Mouse (Mus musculus): ENCODE data around the gene Capn12. TPM values are rescaled to one million over a fixed set of nuclear protein-coding genes. Genes with fewer than 3 reads are reported as not detected.
"Not testable (repeated sequence)": the region's sequence is repeated elsewhere in the genome, so short reads cannot be mapped to it uniquely, and the experiment has no call there.

Capn12 gene
- polyA plus RNA-seq, 1 experiment from 2014 or later, result 0.33 TPM

GRCm38 (mm10) chr7:28870901-28871664 is 10.1 kb upstream of the Capn12 start:
- Histone ChIP-seq H3K36me3 (ENCODE audit: control insufficient read depth, insufficient read depth, low read length) (no peaks in the 10 kb centered on the region), H3K27me3 (ENCODE audit: control insufficient read depth, insufficient read depth, low read length) (no peaks in the 10 kb centered on the region), H3K4me3 (replicated peaks; ENCODE audit: low read depth, low read length) (no peak overlapping the region), H3K9me3 (ENCODE audit: control insufficient read depth, low read length) (no peaks in the 10 kb centered on the region), H3K4me1 (ENCODE audit: control insufficient read depth, insufficient read depth, low read length) (no peaks in the 10 kb centered on the region), H3K27ac (replicated peaks; ENCODE audit: low read depth, low read length) (no peak overlapping the region), H3K9ac (replicated peaks; ENCODE audit: low read length) (no peak overlapping the region), H3K4me2 (ENCODE audit: low read length) (no peak overlapping the region)
- ATAC-seq (ENCODE audit: low FRiP score, low TSS enrichment), result no peak
- WGBS, result 91% methylated on average over 24 of the region's 24 CpGs
- DNase-seq, result no peak

GRCm38 (mm10) chr7:28874565-28874964 is 6.7 kb upstream of the Capn12 start:
- Histone ChIP-seq H3K9me3 (ENCODE audit: control insufficient read depth, low read length) (no peaks in the 10 kb centered on the region), H3K9ac (replicated peaks; ENCODE audit: low read length) (no peak overlapping the region), H3K4me1 (ENCODE audit: control insufficient read depth, insufficient read depth, low read length) (no peaks in the 10 kb centered on the region), H3K27me3 (ENCODE audit: control insufficient read depth, insufficient read depth, low read length) (no peaks in the 10 kb centered on the region), H3K4me2 (ENCODE audit: low read length) (no peak overlapping the region), H3K4me3 (replicated peaks; ENCODE audit: low read depth, low read length) (no peak overlapping the region), H3K27ac (replicated peaks; ENCODE audit: low read depth, low read length) (no peak overlapping the region), H3K36me3 (ENCODE audit: control insufficient read depth, insufficient read depth, low read length) (no peaks in the 10 kb centered on the region)
- DNase-seq (no peak), ATAC-seq (ENCODE audit: low FRiP score, low TSS enrichment) (no peak)
- WGBS, result 75% methylated on average over 2 of the region's 2 CpGs

GRCm38 (mm10) chr7:28876099-28876498 is 5.1 kb upstream of the Capn12 start:
- DNase-seq (no peak), ATAC-seq (ENCODE audit: low FRiP score, low TSS enrichment) (no peak)
- no peak overlapping the region for H3K4me3 ChIP-seq (replicated peaks; ENCODE audit: low read depth, low read length)
- H3K9ac ChIP-seq (replicated peaks; ENCODE audit: low read length), result no peak overlapping the region
- no peaks in the 10 kb centered on the region for H3K27me3 ChIP-seq (ENCODE audit: control insufficient read depth, insufficient read depth, low read length)
- no peaks in the 10 kb centered on the region for H3K36me3 ChIP-seq (ENCODE audit: control insufficient read depth, insufficient read depth, low read length)
- no peak overlapping the region for H3K4me2 ChIP-seq (ENCODE audit: low read length)
- 77% methylated on average over 4 of the region's 4 CpGs for WGBS
- H3K9me3 ChIP-seq (ENCODE audit: control insufficient read depth, low read length), result no peaks in the 10 kb centered on the region
- H3K27ac ChIP-seq (replicated peaks; ENCODE audit: low read depth, low read length), result no peak overlapping the region
- H3K4me1 ChIP-seq (ENCODE audit: control insufficient read depth, insufficient read depth, low read length), result no peaks in the 10 kb centered on the region

GRCm38 (mm10) chr7:28877155-28877554 is 4.1 kb upstream of the Capn12 start:
- Histone ChIP-seq H3K36me3 (ENCODE audit: control insufficient read depth, insufficient read depth, low read length) (no peaks in the 10 kb centered on the region), H3K4me2 (ENCODE audit: low read length) (no peak overlapping the region), H3K9me3 (ENCODE audit: control insufficient read depth, low read length) (no peaks in the 10 kb centered on the region), H3K27me3 (ENCODE audit: control insufficient read depth, insufficient read depth, low read length) (no peaks in the 10 kb centered on the region), H3K27ac (replicated peaks; ENCODE audit: low read depth, low read length) (no peak overlapping the region), H3K4me1 (ENCODE audit: control insufficient read depth, insufficient read depth, low read length) (no peaks in the 10 kb centered on the region), H3K9ac (replicated peaks; ENCODE audit: low read length) (no peak overlapping the region), H3K4me3 (replicated peaks; ENCODE audit: low read depth, low read length) (no peak overlapping the region)
- DNase-seq, result no peak
- ATAC-seq (ENCODE audit: low FRiP score, low TSS enrichment), result no peak
- 91% methylated on average over 7 of the region's 7 CpGs for WGBS

- 78% methylated on average over 4 of the region's 4 CpGs for WGBS
- DNase-seq, result no peak
- no peak overlapping the region for H3K4me3 ChIP-seq (replicated peaks; ENCODE audit: low read depth, low read length)
- H3K36me3 ChIP-seq (ENCODE audit: control insufficient read depth, insufficient read depth, low read length), result no peaks in the 10 kb centered on the region
- no peaks in the 10 kb centered on the region for H3K9me3 ChIP-seq (ENCODE audit: control insufficient read depth, low read length)
- H3K9ac ChIP-seq (replicated peaks; ENCODE audit: low read length), result no peak overlapping the region
- H3K4me1 ChIP-seq (ENCODE audit: control insufficient read depth, insufficient read depth, low read length), result no peaks in the 10 kb centered on the region
- H3K27me3 ChIP-seq (ENCODE audit: control insufficient read depth, insufficient read depth, low read length), result no peaks in the 10 kb centered on the region
- H3K27ac ChIP-seq (replicated peaks; ENCODE audit: low read depth, low read length), result no peak overlapping the region
- H3K4me2 ChIP-seq (ENCODE audit: low read length), result no peak overlapping the region
- ATAC-seq (ENCODE audit: low FRiP score, low TSS enrichment), result no peak
Measured at GRCm38 (mm10) chr7:28877856-28878255, 3.4 kb upstream of the Capn12 start.

GRCm38 (mm10) chr7:28879606-28880005 is 1.6 kb upstream of the Capn12 start:
- no peak for ATAC-seq (ENCODE audit: low FRiP score, low TSS enrichment)
- Histone ChIP-seq H3K27me3 (ENCODE audit: control insufficient read depth, insufficient read depth, low read length) (no peaks in the 10 kb centered on the region), H3K27ac (replicated peaks; ENCODE audit: low read depth, low read length) (no peak overlapping the region), H3K4me3 (replicated peaks; ENCODE audit: low read depth, low read length) (no peak overlapping the region), H3K9me3 (ENCODE audit: control insufficient read depth, low read length) (no peaks in the 10 kb centered on the region), H3K36me3 (ENCODE audit: control insufficient read depth, insufficient read depth, low read length) (no peaks in the 10 kb centered on the region), H3K9ac (replicated peaks; ENCODE audit: low read length) (no peak overlapping the region), H3K4me1 (ENCODE audit: control insufficient read depth, insufficient read depth, low read length) (no peaks in the 10 kb centered on the region), H3K4me2 (ENCODE audit: low read length) (no peak overlapping the region)
- 78% methylated on average over 7 of the region's 7 CpGs for WGBS
- DNase-seq, result no peak

GRCm38 (mm10) chr7:28880554-28880953 is 668 bp upstream of the Capn12 start:
- Histone ChIP-seq H3K9me3 (ENCODE audit: control insufficient read depth, low read length) (no peaks in the 10 kb centered on the region), H3K4me3 (replicated peaks; ENCODE audit: low read depth, low read length) (no peak overlapping the region), H3K36me3 (ENCODE audit: control insufficient read depth, insufficient read depth, low read length) (no peaks in the 10 kb centered on the region), H3K27ac (replicated peaks; ENCODE audit: low read depth, low read length) (no peak overlapping the region), H3K4me2 (ENCODE audit: low read length) (no peak overlapping the region), H3K4me1 (ENCODE audit: control insufficient read depth, insufficient read depth, low read length) (no peaks in the 10 kb centered on the region), H3K9ac (replicated peaks; ENCODE audit: low read length) (no peak overlapping the region), H3K27me3 (ENCODE audit: control insufficient read depth, insufficient read depth, low read length) (no peaks in the 10 kb centered on the region)
- ATAC-seq (ENCODE audit: low FRiP score, low TSS enrichment) (no peak), DNase-seq (peak; percentile 39)
- WGBS, result 66% methylated on average over 10 of the region's 10 CpGs

GRCm38 (mm10) chr7:28883039-28883438 is 1.8 kb downstream of the Capn12 start:
- H3K27me3 ChIP-seq (ENCODE audit: control insufficient read depth, insufficient read depth, low read length), result peaks cover 9% of the 10 kb centered on the region; the same call in 1 of the 2 replicates
- H3K36me3 ChIP-seq (ENCODE audit: control insufficient read depth, insufficient read depth, low read length), result no peaks in the 10 kb centered on the region
- DNase-seq, result no peak
- H3K9me3 ChIP-seq (ENCODE audit: control insufficient read depth, low read length), result no peaks in the 10 kb centered on the region
- no peak for ATAC-seq (ENCODE audit: low FRiP score, low TSS enrichment)
- whole genome bisulfite sequencing, result 74% methylated on average over 11 of the region's 11 CpGs
- H3K4me1 ChIP-seq (ENCODE audit: control insufficient read depth, insufficient read depth, low read length), result no peaks in the 10 kb centered on the region
- H3K4me3 ChIP-seq (replicated peaks; ENCODE audit: low read depth, low read length), result no peak overlapping the region
- H3K9ac ChIP-seq (replicated peaks; ENCODE audit: low read length), result no peak overlapping the region
- H3K4me2 ChIP-seq (ENCODE audit: low read length), result no peak overlapping the region
- no peak overlapping the region for H3K27ac ChIP-seq (replicated peaks; ENCODE audit: low read depth, low read length)

GRCm38 (mm10) chr7:28883704-28884103 is 2.5 kb downstream of the Capn12 start:
- not testable (repeated sequence) for H3K4me3 ChIP-seq (replicated peaks; ENCODE audit: low read depth, low read length); H3K36me3 ChIP-seq (ENCODE audit: control insufficient read depth, insufficient read depth, low read length); H3K4me2 ChIP-seq (ENCODE audit: low read length); DNase-seq; H3K4me1 ChIP-seq (ENCODE audit: control insufficient read depth, insufficient read depth, low read length); ATAC-seq (ENCODE audit: low FRiP score, low TSS enrichment); H3K9ac ChIP-seq (replicated peaks; ENCODE audit: low read length); H3K27ac ChIP-seq (replicated peaks; ENCODE audit: low read depth, low read length); H3K9me3 ChIP-seq (ENCODE audit: control insufficient read depth, low read length)
- WGBS, result 88% methylated on average over 3 of the region's 4 CpGs
- peaks cover 16% of the 10 kb centered on the region for H3K27me3 ChIP-seq (ENCODE audit: control insufficient read depth, insufficient read depth, low read length)
